Mouse (Mus musculus) liver, postnatal 0 days (tissue): ENCODE data around the gene Olfr286. TPM values are rescaled to one million over a fixed set of nuclear protein-coding genes. Genes with fewer than 3 reads are reported as not detected.

Experiments
- ATAC-seq: fragments of 200-750 bp; cut with Nextera tagmentation; 2 replicates; pipeline ENCODE4 v1.8.0; 2017; ENCODE audit warnings: mild to moderate bottlenecking, moderate library complexity
- DNase-seq: peaks from one replicate; pipeline ENCODE4 v3.0.0-alpha.2; 2016
- H3K27ac ChIP-seq: fragments of 300-500 bp; sonication (generic); 2 replicates; pipeline ENCODE4 v1.5.1; 2014; ENCODE audit warnings: antibody characterized with exemption, moderate library complexity, mild to moderate bottlenecking, low read depth
- H3K27me3 ChIP-seq: fragments of 300-500 bp; sonication (generic); 2 replicates; pipeline ENCODE4 v1.6.1; 2014; ENCODE audit warnings: low read length, control low read depth, mixed read lengths; ENCODE audit not compliant: insufficient read depth
- H3K36me3 ChIP-seq: fragments of 300-500 bp; sonication (generic); replicated peaks from 2 replicates; pipeline ENCODE4 v1.6.1; 2014; ENCODE audit warnings: mild to moderate bottlenecking, control low read depth, low read length, moderate library complexity, mixed read lengths; ENCODE audit not compliant: insufficient read depth
- H3K4me1 ChIP-seq: fragments of 300-500 bp; sonication (generic); 2 replicates; pipeline ENCODE4 v1.6.1; 2014; ENCODE audit warnings: antibody characterized with exemption, mild to moderate bottlenecking, control low read depth; ENCODE audit not compliant: insufficient read depth
- H3K4me2 ChIP-seq: fragments of 300-500 bp; sonication (generic); 2 replicates; pipeline ENCODE4 v1.6.1; 2014; ENCODE audit warnings: low read depth, mild to moderate bottlenecking, low read length, moderate library complexity, mixed read lengths
- H3K4me3 ChIP-seq: fragments of 300-500 bp; sonication (generic); 2 replicates; pipeline ENCODE4 v1.5.1; 2014; ENCODE audit warnings: low read depth, low read length
- H3K9ac ChIP-seq: fragments of 300-500 bp; sonication (generic); replicated peaks from 2 replicates; pipeline ENCODE4 v1.6.1; 2014; ENCODE audit warnings: mild to moderate bottlenecking, moderate library complexity
- H3K9me3 ChIP-seq: fragments of 300-500 bp; sonication (generic); 2 replicates; pipeline ENCODE4 v1.6.1; 2016; ENCODE audit warnings: mild to moderate bottlenecking, control low read depth, low read length, mixed read lengths
- CTCF ChIP-seq: sonication (generic); IDR thresholded peaks from 2 replicates; pipeline ENCODE4 v1.5.1; 2016; ENCODE audit warnings: antibody characterized with exemption, low read depth
- EP300 ChIP-seq: IDR thresholded peaks from 2 replicates; pipeline ENCODE4 v1.6.1; 2016; ENCODE audit warnings: antibody characterized with exemption, low read depth, mild to moderate bottlenecking
- WGBS: fragments of 180-500 bp; shearing (Covaris S2); extraction: QIAGEN DNeasy Blood & Tissue Kit; methylation state at CpG from one replicate; pipeline ENCODE4 v1.1.7; 2014; ENCODE audit not compliant: insufficient replicate concordance; 5-methylcytosine and 5-hydroxymethylcytosine counted together
- polyA plus RNA-seq: library from polyadenylated mRNA; unstranded; fragments of >200 nt; fragmentation: Nextera tagmentation; extraction: Ambion mirVana; gene quantifications from 2 replicates; pipeline ENCODE4 v1.2.1, GENCODE M21; 2015

Olfr286 gene
- polyA plus RNA-seq, 1 experiment from 2014 or later: not detected

- TF ChIP-seq CTCF (no peak), EP300 (no peak)
- H3K4me1 ChIP-seq: no peaks in the 10 kb centered on the region
- no peaks in the 10 kb centered on the region for H3K9me3 ChIP-seq
- no peaks in the 10 kb centered on the region for H3K27me3 ChIP-seq
- DNase-seq (no peak), ATAC-seq (no peak)
- H3K36me3 ChIP-seq: no peaks in the 10 kb centered on the region
- H3K9ac ChIP-seq: no peak overlapping the region
- no peak overlapping the region for H3K27ac ChIP-seq
- H3K4me2 ChIP-seq: no peak overlapping the region
- no peak overlapping the region for H3K4me3 ChIP-seq
Observed at GRCm38 (mm10) chr15:98222377-98222776, 11.9 kb downstream of the Olfr286 start.

GRCm38 (mm10) chr15:98220877-98221276 is 13.4 kb downstream of the Olfr286 start, which contains the start of the genes Gm44579 and Olfr287:
Gm44579 (minus strand) TSS chr15:98220977.
Olfr287 (minus strand) TSS chr15:98221056.
- no peaks in the 10 kb centered on the region for H3K4me1 ChIP-seq
- no peak for TF ChIP-seq CTCF
- no peak for TF ChIP-seq EP300
- H3K36me3 ChIP-seq: no peaks in the 10 kb centered on the region
- H3K4me2 ChIP-seq: no peak within 1 kb of the TSS
- H3K9me3 ChIP-seq: no peaks in the 10 kb centered on the region
- no peak within 1 kb of the TSS for H3K4me3 ChIP-seq
- DNase-seq: no peak
- WGBS: 79% methylated on average over 4 of the region's 4 CpGs
- H3K27ac ChIP-seq: no peak within 1 kb of the TSS
- H3K27me3 ChIP-seq: no peaks in the 10 kb centered on the region
- no peak for ATAC-seq
- H3K9ac ChIP-seq: no peak within 1 kb of the TSS

GRCm38 (mm10) chr15:98214130-98214529 is 20.1 kb downstream of the Olfr286 start:
- whole genome bisulfite sequencing: 41% methylated on average over 5 of the region's 5 CpGs
- no peaks in the 10 kb centered on the region for H3K36me3 ChIP-seq
- no peak overlapping the region for H3K27ac ChIP-seq
- TF ChIP-seq EP300 (no peak), CTCF (no peak)
- ATAC-seq (no peak), DNase-seq (no peak)
- H3K4me3 ChIP-seq: no peak overlapping the region
- H3K4me2 ChIP-seq: no peak overlapping the region
- no peaks in the 10 kb centered on the region for H3K27me3 ChIP-seq
- H3K4me1 ChIP-seq: no peaks in the 10 kb centered on the region
- H3K9me3 ChIP-seq: no peaks in the 10 kb centered on the region
- no peak overlapping the region for H3K9ac ChIP-seq

GRCm38 (mm10) chr15:98213336-98213870 is 20.8 kb downstream of the Olfr286 start:
- Histone ChIP-seq H3K4me3 (no peak overlapping the region), H3K9ac (no peak overlapping the region), H3K4me1 (no peaks in the 10 kb centered on the region), H3K36me3 (no peaks in the 10 kb centered on the region), H3K27ac (no peak overlapping the region), H3K9me3 (no peaks in the 10 kb centered on the region), H3K27me3 (no peaks in the 10 kb centered on the region), H3K4me2 (no peak overlapping the region)
- DNase-seq (no peak), ATAC-seq (no peak)
- WGBS: 55% methylated on average over 5 of the region's 5 CpGs
- TF ChIP-seq EP300 (no peak), CTCF (no peak)

GRCm38 (mm10) chr15:98209676-98210075 is 24.6 kb downstream of the Olfr286 start:
- WGBS: 56% methylated on average over 7 of the region's 7 CpGs
- DNase-seq: no peak
- no peak for TF ChIP-seq CTCF
- no peak for TF ChIP-seq EP300
- Histone ChIP-seq H3K9me3 (no peaks in the 10 kb centered on the region), H3K36me3 (no peaks in the 10 kb centered on the region), H3K4me2 (no peak overlapping the region), H3K4me1 (no peaks in the 10 kb centered on the region), H3K27me3 (no peaks in the 10 kb centered on the region), H3K27ac (no peak overlapping the region), H3K4me3 (no peak overlapping the region), H3K9ac (no peak overlapping the region)
- ATAC-seq: no peak

GRCm38 (mm10) chr15:98195442-98195841 is 38.8 kb downstream of the Olfr286 start, which contains the start of gene Olfr288:
Olfr288 (minus strand) TSS chr15:98195542.
- H3K9me3 ChIP-seq: no peaks in the 10 kb centered on the region
- no peak within 1 kb of the TSS for H3K9ac ChIP-seq
- no peak for DNase-seq
- H3K4me1 ChIP-seq: no peaks in the 10 kb centered on the region
- TF ChIP-seq EP300 (no peak), CTCF (no peak)
- H3K27ac ChIP-seq: no peak within 1 kb of the TSS
- ATAC-seq: no peak
- WGBS: 55% methylated on average over 3 of the region's 3 CpGs
- no peaks in the 10 kb centered on the region for H3K36me3 ChIP-seq
- no peak within 1 kb of the TSS for H3K4me3 ChIP-seq
- H3K4me2 ChIP-seq: no peak within 1 kb of the TSS
- no peaks in the 10 kb centered on the region for H3K27me3 ChIP-seq
